Mouse (Mus musculus): ENCODE measurements around the gene Gm10912. TPM values are rescaled to one million over a fixed set of nuclear protein-coding genes. Genes with fewer than 3 reads are reported as not detected.
"Not testable (repeated sequence)": the region's sequence is repeated elsewhere in the genome, so short reads cannot be mapped to it uniquely, and the experiment has no call there.

Gene Gm10912
- polyA plus RNA-seq, 1 experiment from 2014 or later, result not detected

GRCm38 (mm10) chr2:104104800-104105199 is 39.2 kb downstream of the Gm10912 start:
- Histone ChIP-seq H3K27ac (no peak overlapping the region), H3K27me3 (0 out of 2 replicates have a peak, but pooled peaks cover 3% of the 10 kb centered on the region), H3K36me3 (replicated peaks) (no peaks in the 10 kb centered on the region), H3K4me2 (no peak overlapping the region), H3K4me3 (replicated peaks) (no peak overlapping the region), H3K9ac (no peak overlapping the region), H3K4me1 (no peaks in the 10 kb centered on the region), H3K9me3 (no peaks in the 10 kb centered on the region)
- no peak for ATAC-seq (ENCODE audit: low FRiP score)
- 91% methylated on average over 6 of the region's 6 CpGs for WGBS

GRCm38 (mm10) chr2:104109021-104109420 is 43.4 kb downstream of the Gm10912 start:
- H3K27ac ChIP-seq; ATAC-seq (ENCODE audit: low FRiP score); H3K9ac ChIP-seq; H3K9me3 ChIP-seq; H3K4me1 ChIP-seq; H3K27me3 ChIP-seq; H3K36me3 ChIP-seq (replicated peaks); H3K4me2 ChIP-seq; H3K4me3 ChIP-seq (replicated peaks): not testable (repeated sequence)
- whole genome bisulfite sequencing, result 93% methylated on average over 2 of the region's 2 CpGs

- Histone ChIP-seq H3K9ac (no peak overlapping the region), H3K27me3 (no peaks in the 10 kb centered on the region), H3K4me1 (no peaks in the 10 kb centered on the region), H3K4me3 (replicated peaks) (no peak overlapping the region), H3K4me2 (no peak overlapping the region), H3K36me3 (replicated peaks) (no peaks in the 10 kb centered on the region), H3K27ac (no peak overlapping the region), H3K9me3 (no peaks in the 10 kb centered on the region)
- ATAC-seq (ENCODE audit: low FRiP score), result no peak
- 72% methylated on average over 2 of the region's 2 CpGs for whole genome bisulfite sequencing
These were observed 43.9 kb downstream of the Gm10912 start for GRCm38 (mm10) chr2:104109528-104109927.

- 89% methylated on average over 4 of the region's 4 CpGs for WGBS
- Histone ChIP-seq H3K36me3 (replicated peaks) (no peaks in the 10 kb centered on the region), H3K27ac (no peak overlapping the region), H3K27me3 (no peaks in the 10 kb centered on the region), H3K9me3 (no peaks in the 10 kb centered on the region), H3K4me3 (replicated peaks) (no peak overlapping the region), H3K9ac (no peak overlapping the region), H3K4me2 (no peak overlapping the region), H3K4me1 (no peaks in the 10 kb centered on the region)
- no peak for ATAC-seq (ENCODE audit: low FRiP score)
These were observed 44.4 kb downstream of the Gm10912 start for GRCm38 (mm10) chr2:104110031-104110430.

- WGBS, result 80% methylated on average over 1 of the region's 1 CpGs
- not testable (repeated sequence) for H3K9me3 ChIP-seq; H3K36me3 ChIP-seq (replicated peaks); H3K9ac ChIP-seq; H3K27me3 ChIP-seq; H3K4me2 ChIP-seq; H3K4me1 ChIP-seq; H3K4me3 ChIP-seq (replicated peaks); H3K27ac ChIP-seq; ATAC-seq (ENCODE audit: low FRiP score)
These were observed 45.7 kb downstream of the Gm10912 start for GRCm38 (mm10) chr2:104111170-104111797.

- H3K9me3 ChIP-seq, H3K27me3 ChIP-seq: not testable (repeated sequence)
These were observed 47.9 kb downstream of the Gm10912 start for GRCm38 (mm10) chr2:104113563-104113962.

GRCm38 (mm10) chr2:104114898-104115297 is 49.3 kb downstream of the Gm10912 start:
- no peak for ATAC-seq (ENCODE audit: low FRiP score)
- WGBS, result 89% methylated on average over 3 of the region's 3 CpGs
- no peak overlapping the region for H3K9ac ChIP-seq

More at GRCm38 (mm10) chr2:104113563-104113962, 47.9 kb downstream of the Gm10912 start:
- H3K27ac ChIP-seq; H3K36me3 ChIP-seq (replicated peaks); H3K4me2 ChIP-seq; H3K9ac ChIP-seq; H3K4me1 ChIP-seq; H3K4me3 ChIP-seq (replicated peaks); ATAC-seq (ENCODE audit: low FRiP score): not testable (repeated sequence)

More at GRCm38 (mm10) chr2:104114898-104115297, 49.3 kb downstream of the Gm10912 start:
- no peaks in the 10 kb centered on the region for H3K4me1 ChIP-seq
- no peak overlapping the region for H3K4me3 ChIP-seq (replicated peaks)
- H3K27me3 ChIP-seq, result no peaks in the 10 kb centered on the region
- H3K4me2 ChIP-seq, result no peak overlapping the region
- H3K27ac ChIP-seq, result no peak overlapping the region
- H3K9me3 ChIP-seq, result no peaks in the 10 kb centered on the region
- H3K36me3 ChIP-seq (replicated peaks), result no peaks in the 10 kb centered on the region

Other genes starting within 250 kb of the Gm10912 start
- 29.1 and 39.5 TPM in 2 replicates for gene Lmo2, start 107.8 kb upstream of the Gm10912 start, polyA plus RNA-seq (2016; fragmentation: Nextera tagmentation; extraction: Ambion mirVana)
- 56.3 and 62.9 TPM in 2 replicates for gene Fbxo3, start 38.1 kb upstream of the Gm10912 start, polyA plus RNA-seq (2016; fragmentation: Nextera tagmentation; extraction: Ambion mirVana)
- 2.4 and 2.7 TPM in 2 replicates for gene 4931422A03Rik, start 37.5 kb upstream of the Gm10912 start, polyA plus RNA-seq (2016; fragmentation: Nextera tagmentation; extraction: Ambion mirVana)
- gene Gm10799, start 2.7 kb downstream of the Gm10912 start, polyA plus RNA-seq (2016; fragmentation: Nextera tagmentation; extraction: Ambion mirVana), result not detected in 2 replicates
- 1.8 and 2.6 TPM in 2 replicates for gene Cd59b, start 4.0 kb downstream of the Gm10912 start, polyA plus RNA-seq (2016; fragmentation: Nextera tagmentation; extraction: Ambion mirVana)
- gene Cd59a, start 30.0 kb downstream of the Gm10912 start, polyA plus RNA-seq (2016; fragmentation: Nextera tagmentation; extraction: Ambion mirVana), result 14.3 and 16.6 TPM in 2 replicates
- gene A930018P22Rik, start 56.9 kb downstream of the Gm10912 start, polyA plus RNA-seq (2016; fragmentation: Nextera tagmentation; extraction: Ambion mirVana), result not detected in 2 replicates

Measured in forebrain, embryonic 12.5 days (tissue).